Mouse (Mus musculus) left cerebral cortex, adult 2 months (tissue): ENCODE data around the gene Zyg11b. TPM values are rescaled to one million over a fixed set of nuclear protein-coding genes. Genes with fewer than 3 reads are reported as not detected.
A peak's percentile ranks its signal among the peaks of the same experiment; 100 is the strongest.

Experiments
- DNase-seq, 2 experiments: peaks; one replicate each; pipeline ENCODE4 v3.0.0; 2021 to 2022; ENCODE audit warnings: low spot score in 2 of 2, mixed read lengths in 1 of 2; ENCODE audit errors: extremely low spot score in 1 of 2
- H3K27ac ChIP-seq: fragments of 200-600 bp; 2 replicates; pipeline ENCODE4 v1.8.1; 2022
- H3K4me3 ChIP-seq: fragments of 200-600 bp; 2 replicates; pipeline ENCODE4 v1.8.1; 2022
- CTCF ChIP-seq: fragments of 200-600 bp; IDR thresholded peaks from 2 replicates; pipeline ENCODE4 v1.8.1; 2022; ENCODE audit warnings: antibody characterized with exemption, mild to moderate bottlenecking, moderate library complexity
- intact Hi-C: fragments of 180-260 bp; cut with DNase I; formaldehyde crosslinking; loops from one replicate; pipeline ENCODE4 v1.15.1; 2025
- total RNA-seq, 2 experiments: library from RNA; stranded (reverse); gene quantifications; 2 replicates each; pipeline ENCODE4 v1.2.3; 2021

Zyg11b gene
- total RNA-seq, 2 experiments from 2014 or later, result 96.7 to 98.7 TPM

DNA sequence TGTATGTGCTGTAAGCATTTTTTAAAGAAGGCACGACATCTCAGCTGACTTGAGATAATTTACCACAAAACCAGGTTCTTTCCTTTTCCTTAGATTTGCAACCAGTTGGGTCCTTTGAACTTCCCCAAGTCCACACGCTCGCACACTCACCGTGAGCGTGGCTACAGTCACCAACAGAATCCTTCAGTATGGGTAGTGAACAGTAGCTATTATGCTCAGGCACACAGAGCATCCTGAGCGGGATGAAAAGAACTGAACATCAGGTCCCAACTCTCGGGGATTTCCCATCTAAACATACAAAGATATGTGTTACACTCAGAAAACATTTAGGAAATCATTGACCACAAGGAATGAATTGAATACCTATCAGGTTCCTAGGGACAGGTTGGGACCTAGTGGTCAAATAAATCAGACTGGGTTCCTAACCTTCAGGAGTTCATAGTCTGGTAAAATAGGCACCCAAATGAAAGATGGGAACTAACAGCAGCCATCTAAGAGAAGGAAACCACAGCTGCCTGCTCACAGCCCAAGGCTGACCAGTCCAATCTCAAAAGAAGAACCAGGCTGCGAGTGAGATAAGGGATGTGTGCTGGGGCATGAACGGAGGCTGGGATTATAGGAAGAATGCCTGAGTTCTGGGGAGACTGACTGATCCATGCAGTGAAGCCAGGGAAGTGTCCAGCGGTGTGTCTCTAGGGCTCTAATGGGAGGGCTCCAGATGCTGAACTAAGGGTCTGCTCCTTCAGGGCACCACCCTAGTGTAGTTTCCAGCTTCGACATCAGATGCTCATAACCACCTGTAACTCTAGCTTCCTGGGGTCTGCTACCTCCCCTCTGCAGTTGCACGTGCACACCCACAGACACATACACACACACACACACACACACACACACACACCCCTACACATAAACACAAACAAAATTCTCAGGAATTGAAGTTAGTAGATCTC, 17.0 kb upstream of the Zyg11b start:
- DNase-seq, result no peak
- TF ChIP-seq CTCF, result no peak
- Histone ChIP-seq H3K4me3 (no peak overlapping the region), H3K27ac (no peak overlapping the region)
- intact Hi-C loops, result no loop called here

GRCm38 (mm10) chr4:108314041-108314440, 13.1 kb upstream of the Zyg11b start:
- DNase-seq, result no peak
- TF ChIP-seq CTCF, result no peak
- H3K27ac ChIP-seq, result no peak overlapping the region
- no peak overlapping the region for H3K4me3 ChIP-seq
- intact Hi-C loops, result no loop called here

DNA sequence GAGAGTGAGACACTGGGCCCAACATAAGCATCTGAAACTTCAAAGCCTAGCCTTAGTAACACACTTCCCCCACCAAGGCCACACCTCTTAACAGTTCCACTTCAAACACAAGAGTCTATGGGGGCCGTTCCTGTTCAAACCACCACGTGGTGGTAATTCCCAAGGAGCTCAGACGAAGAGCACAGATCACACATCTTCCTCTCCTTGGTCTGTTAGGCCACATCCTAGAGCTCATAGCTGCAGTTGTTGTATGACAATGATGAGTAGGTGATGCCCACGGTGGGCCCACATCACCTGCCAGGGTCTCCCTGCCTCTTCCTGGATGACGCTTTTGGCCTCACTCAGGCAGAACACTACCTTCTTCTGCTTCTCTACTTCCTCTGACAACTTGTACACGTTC, 9.8 kb upstream of the Zyg11b start:
- H3K27ac ChIP-seq, result no peak overlapping the region
- intact Hi-C loops, result no loop called here
- H3K4me3 ChIP-seq, result no peak overlapping the region
- no peak for TF ChIP-seq CTCF
- DNase-seq, result no peak

GRCm38 (mm10) chr4:108302296-108302890, 1.5 kb upstream of the Zyg11b start:
- Histone ChIP-seq H3K4me3 (no peak overlapping the region), H3K27ac (no peak overlapping the region)
- DNase-seq, result no peak
- intact Hi-C loops, result no loop called here
- TF ChIP-seq CTCF, result no peak

DNA sequence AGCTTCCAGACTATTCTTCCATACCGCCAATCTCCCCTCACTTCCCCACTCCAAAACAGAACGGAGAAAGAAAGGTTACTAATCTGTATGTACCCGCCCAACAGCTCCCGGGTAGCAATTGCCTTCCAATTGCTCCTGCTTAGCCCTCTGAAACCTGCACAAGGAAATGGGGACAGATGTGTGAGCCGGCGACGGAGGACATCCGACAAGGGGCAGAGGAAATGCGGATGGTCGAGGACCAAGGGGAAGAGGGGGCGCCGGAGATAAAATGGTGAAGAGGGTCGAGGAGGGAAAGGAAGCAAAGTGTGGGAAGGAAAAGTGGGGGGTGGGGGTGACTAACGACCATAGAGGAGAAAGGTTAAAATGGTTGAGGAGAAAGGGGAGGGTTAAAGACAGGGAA, 630 bp downstream of the Zyg11b start:
- peak overlapping the region; percentile 76 for H3K4me3 ChIP-seq
- H3K27ac ChIP-seq, result peak overlapping the region; percentile 93
- no peak for TF ChIP-seq CTCF
- peak in 1 of 2 experiments; percentile 17 for DNase-seq
- intact Hi-C loops, result no loop called here

DNA sequence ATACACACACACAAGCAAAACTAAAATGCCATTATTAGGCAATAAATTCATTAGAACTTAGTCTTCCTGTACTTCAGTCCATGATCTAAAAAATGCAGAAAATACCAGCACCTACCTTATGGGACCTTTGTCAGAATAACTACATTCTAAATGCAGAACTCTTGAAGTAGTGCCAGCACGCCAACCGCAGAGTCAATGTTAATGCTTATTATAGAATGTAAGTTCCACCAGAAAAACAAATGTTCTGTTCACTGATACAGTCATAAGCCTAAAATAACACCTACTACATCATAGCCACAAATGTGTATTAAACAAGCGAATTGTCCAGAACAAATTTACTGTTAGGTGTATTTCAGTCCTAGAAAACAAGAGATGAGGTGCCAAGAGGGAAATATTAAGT, 23.9 kb downstream of the Zyg11b start:
- no peak overlapping the region for H3K4me3 ChIP-seq
- no peak for TF ChIP-seq CTCF
- no peak for DNase-seq
- H3K27ac ChIP-seq, result no peak overlapping the region; the same call in 1 of the 2 replicates
- intact Hi-C loops, result no loop called here

DNA sequence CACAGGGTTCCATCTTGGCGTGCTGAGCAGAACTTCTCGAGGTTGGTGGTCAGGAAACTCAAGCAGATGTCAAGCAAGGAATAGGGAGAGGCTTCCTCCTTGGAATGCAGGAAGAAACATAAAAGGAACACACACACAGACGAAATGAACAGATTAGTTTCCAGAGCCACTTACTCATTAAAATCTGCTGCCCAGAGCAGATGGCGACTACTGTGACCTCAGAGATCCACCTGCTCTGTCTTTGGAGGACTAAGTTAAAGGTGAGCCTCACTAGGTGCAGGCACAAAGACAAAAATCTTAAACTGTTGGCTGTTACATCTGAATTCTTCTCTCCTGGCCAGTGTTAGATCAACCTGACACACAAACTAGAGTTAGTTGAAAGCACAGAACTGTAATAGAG, 28.6 kb downstream of the Zyg11b start:
- Histone ChIP-seq H3K27ac (no peak overlapping the region), H3K4me3 (no peak overlapping the region)
- intact Hi-C loops, result no loop called here
- no peak for TF ChIP-seq CTCF
- DNase-seq, result no peak

GRCm38 (mm10) chr4:108265774-108266173, 35.1 kb downstream of the Zyg11b start:
- Histone ChIP-seq H3K4me3 (no peak overlapping the region), H3K27ac (no peak overlapping the region)
- no peak for DNase-seq
- TF ChIP-seq CTCF, result no peak
- intact Hi-C loops, result no loop called here

DNA sequence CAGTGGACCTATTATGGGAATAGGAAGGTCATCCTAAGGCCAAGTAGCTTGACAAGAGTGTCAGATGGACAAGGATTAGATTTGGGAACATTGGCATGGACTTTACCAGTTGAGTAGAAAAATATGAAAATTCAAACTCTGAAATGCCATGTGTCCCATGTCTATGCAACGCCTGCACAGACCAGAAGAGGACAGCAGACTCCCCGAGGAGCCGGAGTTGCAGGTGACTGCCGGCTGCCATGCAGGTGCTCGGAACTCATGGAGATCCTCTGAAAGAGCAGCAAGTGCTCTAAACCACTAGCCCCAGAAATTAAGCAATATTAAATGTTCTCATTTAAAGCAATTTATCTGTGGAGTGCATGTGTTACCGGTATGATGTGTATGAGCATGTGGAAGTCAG, 47.6 kb downstream of the Zyg11b start:
- H3K27ac ChIP-seq, result no peak overlapping the region
- H3K4me3 ChIP-seq, result no peak overlapping the region
- DNase-seq, result no peak
- TF ChIP-seq CTCF, result peak; percentile 43
- intact Hi-C loops, result no loop called here

DNA sequence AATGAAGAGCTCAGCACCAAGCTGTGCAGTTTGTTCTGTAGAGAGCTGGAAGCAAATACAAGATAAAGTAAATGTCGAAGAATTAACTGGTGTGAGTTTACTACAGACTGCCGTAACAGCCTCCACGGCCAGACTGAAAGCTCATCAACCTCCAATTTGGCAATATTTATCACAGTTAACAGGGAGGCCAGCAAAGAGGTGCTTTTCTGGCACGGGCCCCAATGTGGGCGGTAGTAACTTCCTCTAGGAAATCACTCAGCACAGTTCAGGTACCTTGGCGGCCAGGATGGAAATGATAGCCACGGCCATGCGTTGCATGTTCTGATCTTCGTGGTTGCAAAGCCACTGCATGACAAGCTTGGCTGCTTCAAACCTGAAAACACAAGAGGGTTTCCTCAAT, 50.4 kb downstream of the Zyg11b start:
- no peak overlapping the region for H3K4me3 ChIP-seq
- intact Hi-C loops, result no loop called here
- no peak overlapping the region for H3K27ac ChIP-seq
- DNase-seq, result no peak
- no peak for TF ChIP-seq CTCF

- intact Hi-C loops, result no loop called here
- no peak; the same call in none of the 2 replicates for TF ChIP-seq CTCF
- no peak overlapping the region for H3K4me3 ChIP-seq
- H3K27ac ChIP-seq, result no peak overlapping the region
- no peak for DNase-seq
Observed at GRCm38 (mm10) chr4:108249314-108249713, 51.6 kb downstream of the Zyg11b start.

GRCm38 (mm10) chr4:108233654-108234053, 67.2 kb downstream of the Zyg11b start:
- TF ChIP-seq CTCF, result no peak
- intact Hi-C loops, result no loop called here
- no peak for DNase-seq
- no peak overlapping the region for H3K4me3 ChIP-seq
- H3K27ac ChIP-seq, result no peak overlapping the region
